Mouse (Mus musculus) forebrain, embryonic 16.5 days (tissue): ENCODE data around the gene Zdhhc24. TPM values are rescaled to one million over a fixed set of nuclear protein-coding genes. Genes with fewer than 3 reads are reported as not detected.
"Not testable (repeated sequence)": the region's sequence is repeated elsewhere in the genome, so short reads cannot be mapped to it uniquely, and the experiment has no call there.

Experiments used
- ATAC-seq: fragments of 200-750 bp; cut with Nextera tagmentation; 2 replicates; pipeline ENCODE4 v1.8.0; 2017; ENCODE audit warnings: mild to moderate bottlenecking, moderate library complexity
- H3K27ac ChIP-seq: fragments of 300-500 bp; sonication (generic); 2 replicates; pipeline ENCODE4 v1.5.1; 2014; ENCODE audit warnings: low read length, control low read depth
- H3K27me3 ChIP-seq: fragments of 300-500 bp; sonication (generic); replicated peaks from 2 replicates; pipeline ENCODE4 v1.6.1; 2014; ENCODE audit warnings: low read length; ENCODE audit not compliant: control insufficient read depth, insufficient read depth
- H3K36me3 ChIP-seq: fragments of 300-500 bp; sonication (generic); 2 replicates; pipeline ENCODE4 v1.6.1; 2014; ENCODE audit not compliant: control insufficient read depth, insufficient read depth
- H3K4me1 ChIP-seq: fragments of 300-500 bp; sonication (generic); replicated peaks from 2 replicates; pipeline ENCODE4 v1.6.1; 2014; ENCODE audit warnings: low read length; ENCODE audit not compliant: control insufficient read depth, insufficient read depth
- H3K4me2 ChIP-seq: fragments of 300-500 bp; sonication (generic); 2 replicates; pipeline ENCODE4 v1.6.1; 2014; ENCODE audit warnings: mild to moderate bottlenecking, low read length, control low read depth
- H3K4me3 ChIP-seq: fragments of 300-500 bp; sonication (generic); replicated peaks from 2 replicates; pipeline ENCODE4 v1.5.1; 2014; ENCODE audit warnings: mild to moderate bottlenecking, low read length, control low read depth
- H3K9ac ChIP-seq: fragments of 300-500 bp; sonication (generic); replicated peaks from 2 replicates; pipeline ENCODE4 v1.6.1; 2014; ENCODE audit warnings: low read depth, low read length, control low read depth
- H3K9me3 ChIP-seq: fragments of 300-500 bp; sonication (generic); 2 replicates; pipeline ENCODE4 v1.6.1; 2016; ENCODE audit warnings: low read length; ENCODE audit not compliant: control insufficient read depth
- WGBS: fragments of 180-500 bp; shearing (Covaris S2); extraction: QIAGEN DNeasy Blood & Tissue Kit; methylation state at CpG from one replicate; pipeline ENCODE4 v1.1.7; 2014; 5-methylcytosine and 5-hydroxymethylcytosine counted together
- polyA plus RNA-seq: library from polyadenylated mRNA; unstranded; fragments of >200 nt; fragmentation: Nextera tagmentation; extraction: Ambion mirVana; gene quantifications from 2 replicates; pipeline ENCODE4 v1.2.1, GENCODE M21; 2015

The Zdhhc24 gene
- polyA plus RNA-seq, 1 experiment from 2014 or later: 26.8 TPM

GRCm38 (mm10) chr19:4865147-4865546, 13.3 kb upstream of the Zdhhc24 start:
- Histone ChIP-seq H3K4me3 (no peak overlapping the region), H3K9ac (no peak overlapping the region), H3K27me3 (no peaks in the 10 kb centered on the region), H3K36me3 (no peaks in the 10 kb centered on the region), H3K4me2 (peak overlapping the region; percentile 17; the same call in 1 of the 2 replicates), H3K4me1 (0 out of 2 replicates have a peak, but pooled peaks cover 3% of the 10 kb centered on the region), H3K9me3 (no peaks in the 10 kb centered on the region), H3K27ac (no peak overlapping the region)
- ATAC-seq: no peak
- 4% methylated on average over 17 of the region's 17 CpGs for WGBS

- not testable (repeated sequence) for H3K9me3 ChIP-seq, H3K36me3 ChIP-seq, H3K9ac ChIP-seq, ATAC-seq, H3K4me3 ChIP-seq, H3K27me3 ChIP-seq, H3K27ac ChIP-seq, H3K4me2 ChIP-seq
- 100% methylated on average over 1 of the region's 1 CpGs for WGBS
- H3K4me1 ChIP-seq: peaks cover 13% of the 10 kb centered on the region
These were observed 3.9 kb upstream of the Zdhhc24 start for GRCm38 (mm10) chr19:4874613-4875012.

- H3K9me3 ChIP-seq: no peaks in the 10 kb centered on the region
- H3K36me3 ChIP-seq: no peaks in the 10 kb centered on the region
- peaks cover 15% of the 10 kb centered on the region for H3K4me1 ChIP-seq
- H3K9ac ChIP-seq: no peak overlapping the region
- H3K4me3 ChIP-seq: no peak overlapping the region
- no peak overlapping the region for H3K27ac ChIP-seq
- H3K4me2 ChIP-seq: no peak overlapping the region
- no peak for ATAC-seq
- peaks cover 6% of the 10 kb centered on the region; the same call in 1 of the 2 replicates for H3K27me3 ChIP-seq
- 65% methylated on average over 4 of the region's 4 CpGs for WGBS
These were observed 2.2 kb upstream of the Zdhhc24 start for GRCm38 (mm10) chr19:4876241-4876640.

GRCm38 (mm10) chr19:4876755-4877154, 1.7 kb upstream of the Zdhhc24 start:
- 57% methylated on average over 3 of the region's 3 CpGs for WGBS
- no peak overlapping the region for H3K4me2 ChIP-seq

GRCm38 (mm10) chr19:4877785-4878184, 683 bp upstream of the Zdhhc24 start, which contains the start of gene Actn3:
Actn3 (minus strand) TSS chr19:4877909.
- no peak; the same call in 1 of the 2 replicates for ATAC-seq
- peaks cover 15% of the 10 kb centered on the region for H3K4me1 ChIP-seq
- peak within 1 kb of the TSS; percentile 89 for H3K9ac ChIP-seq

More at GRCm38 (mm10) chr19:4876755-4877154, 1.7 kb upstream of the Zdhhc24 start:
- Histone ChIP-seq H3K4me3 (no peak overlapping the region), H3K27me3 (peaks cover 6% of the 10 kb centered on the region; the same call in 1 of the 2 replicates), H3K36me3 (no peaks in the 10 kb centered on the region), H3K27ac (no peak overlapping the region), H3K9me3 (no peaks in the 10 kb centered on the region), H3K4me1 (peaks cover 15% of the 10 kb centered on the region), H3K9ac (no peak overlapping the region)
- no peak for ATAC-seq

GRCm38 (mm10) chr19:4879324-4879703, 846 bp downstream of the Zdhhc24 start:
- 71% methylated on average over 10 of the region's 10 CpGs for WGBS
- Histone ChIP-seq H3K4me3 (peak overlapping the region; percentile 91), H3K4me1 (peaks cover 15% of the 10 kb centered on the region), H3K4me2 (peak overlapping the region; percentile 54), H3K27ac (no peak overlapping the region), H3K9me3 (no peaks in the 10 kb centered on the region), H3K27me3 (peaks cover 6% of the 10 kb centered on the region; the same call in 1 of the 2 replicates), H3K36me3 (peaks cover 2% of the 10 kb centered on the region; the same call in 1 of the 2 replicates), H3K9ac (no peak overlapping the region)
- ATAC-seq: no peak

More at GRCm38 (mm10) chr19:4877785-4878184, 683 bp upstream of the Zdhhc24 start, which contains the start of gene Actn3:
- Histone ChIP-seq H3K4me2 (peak within 1 kb of the TSS; percentile 54), H3K27ac (peak within 1 kb of the TSS; percentile 63; the same call in 1 of the 2 replicates), H3K27me3 (peaks cover 6% of the 10 kb centered on the region; the same call in 1 of the 2 replicates), H3K36me3 (no peaks in the 10 kb centered on the region), H3K9me3 (no peaks in the 10 kb centered on the region), H3K4me3 (peak within 1 kb of the TSS; percentile 91)
- WGBS: 3% methylated on average over 17 of the region's 17 CpGs

GRCm38 (mm10) chr19:4883961-4884360, 5.5 kb downstream of the Zdhhc24 start:
- H3K4me2 ChIP-seq: no peak overlapping the region
- H3K27ac ChIP-seq: no peak overlapping the region
- H3K9me3 ChIP-seq: no peaks in the 10 kb centered on the region
- ATAC-seq: no peak
- 88% methylated on average over 4 of the region's 4 CpGs for WGBS
- peaks cover 8% of the 10 kb centered on the region for H3K4me1 ChIP-seq
- H3K4me3 ChIP-seq: no peak overlapping the region
- no peaks in the 10 kb centered on the region for H3K27me3 ChIP-seq
- H3K36me3 ChIP-seq: peaks cover 2% of the 10 kb centered on the region; the same call in 1 of the 2 replicates
- H3K9ac ChIP-seq: no peak overlapping the region

GRCm38 (mm10) chr19:4889791-4890190, 11.3 kb downstream of the Zdhhc24 start:
- ATAC-seq: no peak
- WGBS: 87% methylated on average over 10 of the region's 10 CpGs

GRCm38 (mm10) chr19:4891798-4892197, 13.3 kb downstream of the Zdhhc24 start:
- WGBS: 92% methylated on average over 3 of the region's 3 CpGs
- Histone ChIP-seq H3K36me3 (no peaks in the 10 kb centered on the region; the same call in 1 of the 2 replicates), H3K4me2 (no peak overlapping the region), H3K9ac (no peak overlapping the region), H3K4me3 (no peak overlapping the region), H3K27me3 (no peaks in the 10 kb centered on the region), H3K9me3 (no peaks in the 10 kb centered on the region), H3K27ac (no peak overlapping the region), H3K4me1 (no peaks in the 10 kb centered on the region)
- ATAC-seq: no peak

More at GRCm38 (mm10) chr19:4889791-4890190, 11.3 kb downstream of the Zdhhc24 start:
- no peaks in the 10 kb centered on the region for H3K27me3 ChIP-seq
- no peak overlapping the region for H3K4me3 ChIP-seq
- no peaks in the 10 kb centered on the region; the same call in 1 of the 2 replicates for H3K36me3 ChIP-seq
- H3K4me1 ChIP-seq: no peaks in the 10 kb centered on the region
- no peak overlapping the region for H3K27ac ChIP-seq
- H3K4me2 ChIP-seq: no peak overlapping the region
- H3K9me3 ChIP-seq: no peaks in the 10 kb centered on the region
- H3K9ac ChIP-seq: no peak overlapping the region
